Mouse (Mus musculus): ENCODE results near the gene Tmem117.

- TF ChIP-seq CTCF (IDR thresholded peaks at IDR 0.05; ENCODE audit: borderline replicate concordance, insufficient read depth, low read depth, low read length) (no peak), POLR2A (IDR thresholded peaks at IDR 0.05; ENCODE audit: borderline replicate concordance, insufficient read depth, low read length) (no peak)
Observed at GRCm38 (mm10) chr15:94649766-94650120, 20.7 kb downstream of the Tmem117 start.

Measured in cerebellum, adult 2 months (tissue).